Mouse (Mus musculus): ENCODE measurements around the gene Tnxb.
"Not testable (repeated sequence)": the region's sequence is repeated elsewhere in the genome, so short reads cannot be mapped to it uniquely, and the experiment has no call there.

Gene Tnxb

DNA sequence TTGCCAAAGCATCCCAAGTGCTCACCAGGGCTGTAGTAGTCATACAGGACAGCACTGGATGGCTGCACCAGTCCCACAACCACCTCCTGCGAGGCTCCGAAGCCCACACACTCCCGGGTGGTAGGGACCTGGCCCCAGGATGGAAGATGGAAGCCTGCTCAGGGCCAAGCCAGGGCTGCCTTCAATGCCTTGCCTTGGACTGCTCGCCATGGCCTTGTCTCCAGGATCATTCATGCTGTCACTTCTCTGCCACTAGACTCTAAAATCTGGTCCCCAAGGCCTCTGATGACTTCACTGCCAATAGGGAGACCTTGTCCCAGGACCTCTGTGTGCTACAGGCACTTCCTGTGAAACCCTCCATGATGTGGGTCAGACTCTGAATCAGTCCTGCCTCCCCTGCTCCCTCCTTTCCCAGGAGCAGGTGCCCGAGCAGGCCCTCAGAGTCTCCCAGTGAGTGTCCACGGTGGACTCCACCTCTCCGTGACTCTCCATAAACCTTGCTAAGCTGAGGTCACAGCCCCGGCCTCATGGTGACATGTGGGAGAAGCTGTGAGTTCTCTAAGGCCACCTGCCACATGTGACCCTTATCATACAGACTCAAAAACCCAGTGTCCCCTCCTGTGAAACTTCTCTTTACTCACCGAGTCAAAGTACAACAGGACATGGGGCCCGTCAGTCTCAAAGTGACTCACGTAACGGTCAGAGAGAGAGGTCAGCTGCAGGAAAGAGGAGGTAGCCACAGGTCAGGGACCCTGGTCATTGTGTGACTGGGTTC is 59.6 kb downstream of the Tnxb start:
- not testable (repeated sequence) for DNase-seq (ENCODE audit: low spot score in 2 of 2)

DNA sequence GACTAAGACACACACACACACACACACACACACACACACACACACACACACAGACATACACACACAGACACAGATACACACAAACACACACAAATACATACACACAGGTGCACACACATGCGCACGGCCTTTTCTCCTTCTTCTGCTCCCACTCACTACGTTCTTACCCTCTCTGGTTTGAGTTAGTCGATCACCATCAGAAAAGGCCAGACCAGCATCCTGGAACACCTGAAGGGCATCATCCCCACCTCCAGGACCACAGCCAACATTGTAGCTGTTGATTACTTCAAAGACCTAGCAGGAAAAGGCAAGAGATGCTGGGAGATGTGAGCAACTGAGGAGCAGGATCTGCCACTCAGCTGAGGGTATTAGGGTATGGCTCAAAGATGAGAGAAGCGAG is 67.1 kb downstream of the Tnxb start:
- DNase-seq (ENCODE audit: low spot score in 2 of 2): not testable (repeated sequence)

DNA sequence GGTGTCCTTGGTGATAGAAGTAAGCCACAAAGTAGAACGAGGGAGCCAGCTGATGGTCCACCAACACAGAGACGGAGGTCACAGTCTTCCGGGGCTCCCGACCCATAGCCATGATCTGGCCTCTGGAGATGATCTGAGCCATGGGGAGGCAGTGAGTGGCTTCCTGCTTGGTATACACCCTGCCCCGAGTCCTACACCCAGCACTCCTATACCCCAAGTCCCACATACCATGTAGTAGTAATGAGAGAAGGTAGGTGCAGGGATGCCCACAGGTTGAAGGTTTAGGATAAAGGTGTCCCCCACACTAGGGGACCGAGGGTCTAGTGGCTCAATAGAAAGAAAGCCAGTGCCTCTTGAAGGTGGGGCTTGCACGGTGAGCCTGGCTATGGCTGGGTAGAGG is 69.4 kb downstream of the Tnxb start:
- DNase-seq (ENCODE audit: low spot score in 2 of 2): not testable (repeated sequence)

DNA sequence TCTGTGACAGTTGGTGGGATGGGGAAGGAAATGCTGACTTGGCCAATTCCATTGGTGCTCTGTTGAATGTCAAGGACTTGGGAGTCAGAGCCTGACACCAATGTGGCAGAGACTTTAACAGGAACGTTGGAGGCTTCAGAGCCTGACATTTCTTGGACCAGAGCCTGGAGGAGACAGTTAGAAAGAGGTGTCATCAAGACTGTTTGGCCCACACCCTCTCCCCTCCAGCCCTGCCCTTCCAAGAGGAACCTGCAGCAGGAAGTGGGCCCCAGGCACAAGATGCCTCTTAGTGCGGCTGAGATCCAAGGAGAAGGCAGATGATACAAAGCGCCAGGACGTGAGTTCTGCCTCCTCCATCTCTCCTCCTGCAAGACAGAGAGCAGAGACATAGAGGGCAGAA is 69.9 kb downstream of the Tnxb start:
- no peak for DNase-seq (ENCODE audit: low spot score in 2 of 2)

DNA sequence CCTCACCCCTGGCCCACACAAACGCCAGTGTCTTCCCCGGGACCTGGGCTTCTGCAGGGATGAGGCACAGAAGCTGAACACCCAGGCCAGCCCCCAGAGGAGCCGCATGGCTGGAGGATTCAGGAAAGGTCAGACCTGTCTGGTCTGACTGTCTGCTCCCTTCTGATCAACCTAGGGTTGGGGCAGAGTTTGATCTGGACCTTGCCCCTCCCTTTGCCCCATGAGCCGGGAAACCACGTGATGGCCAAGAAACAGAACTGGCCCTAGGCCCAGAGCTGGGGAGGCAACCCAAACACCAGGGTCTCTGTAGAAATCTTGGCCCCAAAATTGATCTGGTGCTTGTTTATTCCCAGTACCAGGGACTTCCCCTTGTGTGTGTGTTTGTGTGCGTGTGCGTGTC is 73.4 kb downstream of the Tnxb start, which contains the start of gene C4b:
Gene C4b (minus strand): TSS at position 164 of the 400 bp plus-strand sequence.
- DNase-seq (ENCODE audit: low spot score in 2 of 2): no peak

DNA sequence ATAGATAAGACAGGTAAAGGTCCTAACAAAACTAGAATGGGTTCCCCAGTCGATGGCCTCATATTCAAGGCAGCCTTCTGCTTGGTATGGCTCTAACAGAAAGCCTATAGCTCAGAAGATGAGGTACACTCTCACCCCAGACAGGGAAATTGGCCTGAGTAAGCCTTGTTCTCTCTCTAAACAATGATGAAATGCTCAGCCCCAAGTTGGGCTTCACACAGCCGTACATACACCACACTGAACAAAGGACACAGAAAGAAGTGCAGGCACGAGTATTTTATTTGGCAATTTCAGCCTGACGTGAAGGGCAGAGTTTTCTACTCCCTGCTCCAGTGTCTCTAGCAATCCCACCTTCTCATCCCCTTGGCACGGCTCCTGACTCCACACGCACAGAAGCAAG is 73.9 kb downstream of the Tnxb start:
- DNase-seq (ENCODE audit: low spot score in 2 of 2): no peak

DNA sequence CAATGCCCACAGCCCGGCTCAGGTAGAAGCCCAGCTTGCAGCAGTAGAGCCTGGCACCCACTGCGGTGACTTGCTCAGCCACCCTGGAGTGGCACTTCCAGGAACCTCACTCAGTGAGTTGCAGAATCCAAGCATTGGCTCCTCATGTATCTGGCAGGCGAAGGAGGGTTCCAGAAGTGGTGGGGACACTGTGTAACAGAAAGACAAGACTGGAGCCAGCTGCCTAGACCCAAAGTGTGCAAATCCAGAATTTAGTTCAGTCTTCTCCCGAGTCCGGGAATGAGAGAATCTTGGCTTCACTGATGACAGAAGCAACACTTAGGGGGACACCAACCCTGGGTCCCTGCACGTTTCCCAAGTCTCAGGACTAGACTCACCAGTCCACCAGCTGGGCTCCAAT is 74.3 kb downstream of the Tnxb start:
- not testable (repeated sequence) for DNase-seq (ENCODE audit: low spot score in 2 of 2)

DNA sequence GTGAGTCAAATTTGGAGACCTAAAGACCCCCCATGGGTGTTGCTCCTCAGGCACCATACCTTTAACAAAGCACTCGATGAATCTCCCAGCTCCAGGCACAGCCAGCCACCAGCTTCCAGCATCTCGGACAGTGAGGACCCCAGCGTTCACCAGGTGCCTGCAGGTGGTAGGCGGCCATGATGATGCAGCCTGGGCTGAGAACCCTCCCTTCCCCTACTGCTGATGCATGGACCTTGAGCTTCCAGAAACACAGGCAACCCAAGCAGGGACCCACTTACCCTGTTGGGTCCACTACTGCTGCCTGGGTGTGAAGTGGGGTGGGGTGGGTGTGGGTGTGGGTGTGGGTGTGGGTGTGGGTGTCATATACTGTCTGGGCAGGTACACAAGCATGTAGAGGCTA is 74.8 kb downstream of the Tnxb start:
- DNase-seq (ENCODE audit: low spot score in 2 of 2): not testable (repeated sequence)

DNA sequence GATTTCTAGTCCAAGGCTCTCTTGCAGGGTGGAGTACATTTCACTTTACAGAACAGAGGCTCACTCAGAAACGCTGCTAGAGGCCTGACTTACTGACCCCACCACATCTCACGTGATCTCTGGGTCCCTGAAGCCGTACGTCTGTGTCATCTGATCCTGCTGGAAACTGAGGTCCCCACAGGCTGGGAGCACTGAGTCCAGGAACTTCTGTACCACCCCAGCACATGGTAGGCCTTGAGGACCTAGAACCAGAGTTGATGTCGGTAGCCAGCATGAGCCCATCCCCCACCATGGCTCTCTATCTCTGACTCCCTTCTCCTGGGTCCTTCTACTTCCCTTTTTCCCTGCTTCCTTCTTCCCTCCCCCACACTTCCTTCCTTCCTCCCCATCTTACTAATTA is 76.2 kb downstream of the Tnxb start:
- DNase-seq (ENCODE audit: low spot score in 2 of 2): no peak

DNA sequence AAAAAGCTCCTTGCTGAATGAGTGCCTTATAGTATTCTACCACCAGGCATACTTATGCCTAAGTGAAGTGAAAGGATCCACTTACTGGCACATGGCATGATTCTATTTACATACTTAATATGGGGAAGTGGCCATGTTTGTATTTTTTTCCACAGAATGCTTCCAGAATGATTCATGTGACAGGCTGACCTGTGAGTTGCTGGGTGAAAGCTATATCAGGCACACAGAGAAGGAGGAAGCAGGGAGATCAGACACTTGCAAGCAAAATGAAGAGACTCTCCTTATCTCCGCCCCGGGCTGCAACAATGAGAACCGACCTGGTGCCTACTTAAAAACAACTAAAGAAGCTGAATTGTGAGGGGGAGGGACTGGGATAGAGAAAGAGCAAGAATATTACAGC is 91.1 kb downstream of the Tnxb start:
- DNase-seq (ENCODE audit: low spot score in 2 of 2): no peak
